Mouse (Mus musculus): ENCODE measurements at regions not wholly inside any gene's neighbourhood (a gene's known extent, or its start where the extent isn't known, plus 50 kb on each side); places are given as distances from the start of the nearest gene placed in this dataset.

- intact Hi-C loops (cut with DNase I) = no loop called here
- no peak for DNase-seq
These were observed 51.3 kb upstream of the Cxcr4 start for GRCm38 (mm10) chr1:128643316-128643776.

DNA sequence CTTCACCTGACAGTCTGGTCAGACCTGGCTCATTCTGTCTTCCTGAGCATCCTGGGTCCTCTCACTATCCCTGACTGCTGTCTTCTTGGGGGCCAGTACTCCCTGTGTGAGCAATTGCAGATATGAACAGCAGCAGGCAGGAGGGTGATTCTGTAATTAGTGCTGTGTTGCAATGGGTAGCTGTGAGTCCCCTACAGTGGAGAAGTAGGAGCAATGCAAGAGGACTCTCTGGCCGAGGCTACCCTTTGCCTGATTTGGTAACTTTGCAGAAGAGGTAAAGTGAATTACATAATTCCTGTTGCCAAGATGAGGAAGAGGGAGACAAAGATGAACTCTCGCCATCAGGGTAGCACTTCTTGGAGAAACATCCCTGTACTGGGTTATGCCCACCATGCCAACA, 50.1 kb upstream of the Cxcr4 start:
- intact Hi-C loops (cut with DNase I) = no loop called here
- DNase-seq = no peak

Measured in gastrocnemius, postnatal 36 days (tissue).